Mouse (Mus musculus): ENCODE data around the gene H2-DMb2.

- 0 out of 2 replicates have a peak, but pooled peaks have one; percentile 11 for TF ChIP-seq CTCF (IDR thresholded peaks at IDR 0.05; ENCODE audit: borderline replicate concordance, extremely low read depth, insufficient read depth, insufficient read length)
- TF ChIP-seq POLR2A (IDR thresholded peaks at IDR 0.05; ENCODE audit: borderline replicate concordance, extremely low read depth, insufficient read depth, insufficient read length, poor library complexity, severe bottlenecking), result no peak
These were observed 21.2 kb downstream of the H2-DMb2 start for GRCm38 (mm10) chr17:34164202-34164895.
